Mouse (Mus musculus) embryonic facial prominence, embryonic 13.5 days (tissue): ENCODE measurements around the gene Hoxc9. TPM values are rescaled to one million over a fixed set of nuclear protein-coding genes. Genes with fewer than 3 reads are reported as not detected.
A peak's percentile ranks its signal among the peaks of the same experiment; 100 is the strongest.

Experiments
- ATAC-seq: fragments of 200-750 bp; cut with Nextera tagmentation; 2 replicates; pipeline ENCODE4 v1.8.0; 2017; ENCODE audit warnings: low read depth; ENCODE audit not compliant: insufficient number of reproducible peaks, insufficient read depth, low FRiP score, low TSS enrichment
- H3K27ac ChIP-seq: fragments of 300-500 bp; sonication (generic); 2 replicates; pipeline ENCODE4 v1.5.1; 2015; ENCODE audit warnings: moderate library complexity, mild to moderate bottlenecking, inconsistent platforms
- H3K27me3 ChIP-seq: fragments of 300-500 bp; sonication (generic); 2 replicates; pipeline ENCODE4 v1.6.1; 2015; ENCODE audit warnings: mild to moderate bottlenecking, inconsistent platforms
- H3K36me3 ChIP-seq: fragments of 300-500 bp; sonication (generic); 2 replicates; pipeline ENCODE4 v1.6.1; 2015; ENCODE audit warnings: mild to moderate bottlenecking, inconsistent platforms
- H3K4me1 ChIP-seq: fragments of 300-500 bp; sonication (generic); 2 replicates; pipeline ENCODE4 v1.6.1; 2015; ENCODE audit warnings: inconsistent platforms
- H3K4me2 ChIP-seq: fragments of 300-500 bp; sonication (generic); 2 replicates; pipeline ENCODE4 v1.6.1; 2015; ENCODE audit warnings: moderate library complexity, mild to moderate bottlenecking, inconsistent platforms
- H3K4me3 ChIP-seq: fragments of 300-500 bp; sonication (generic); 2 replicates; pipeline ENCODE4 v1.5.1; 2015; ENCODE audit warnings: mild to moderate bottlenecking, inconsistent platforms
- H3K9ac ChIP-seq: fragments of 300-500 bp; sonication (generic); 2 replicates; pipeline ENCODE4 v1.6.1; 2015; ENCODE audit warnings: mild to moderate bottlenecking, inconsistent platforms
- H3K9me3 ChIP-seq: fragments of 300-500 bp; sonication (generic); 2 replicates; pipeline ENCODE4 v1.6.1; 2016; ENCODE audit warnings: inconsistent platforms
- WGBS: fragments of 180-500 bp; shearing (Covaris S2); methylation state at CpG from one replicate; pipeline ENCODE4 v1.1.7; 2015; ENCODE audit warnings: mixed read lengths; 5-methylcytosine and 5-hydroxymethylcytosine counted together
- polyA plus RNA-seq: library from polyadenylated mRNA; unstranded; fragments of >200 nt; fragmentation: Nextera tagmentation; extraction: Ambion mirVana; gene quantifications from 2 replicates; pipeline ENCODE4 v1.2.1, GENCODE M21; 2015

Hoxc9 gene
- polyA plus RNA-seq, 1 experiment from 2014 or later = not detected

DNA sequence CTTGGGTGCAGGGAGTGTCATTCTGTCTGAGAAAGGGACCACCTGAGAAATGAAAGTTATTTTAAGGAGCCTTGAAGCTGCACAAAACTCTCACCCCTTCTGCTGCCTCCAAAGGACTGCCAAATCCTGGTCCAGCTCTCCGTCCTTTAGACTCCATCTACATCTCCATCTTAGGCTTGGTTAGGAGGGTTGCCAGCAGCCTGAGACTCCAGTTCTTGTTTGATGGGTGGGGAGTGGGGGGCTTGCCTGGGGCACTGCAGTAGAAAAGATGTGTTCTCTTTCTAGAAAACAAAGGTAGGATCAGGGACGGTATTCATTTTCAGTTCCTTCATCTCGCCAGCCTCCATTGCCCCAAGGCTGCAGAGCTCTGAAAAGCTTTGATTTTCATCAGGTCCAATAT lies 21.2 kb downstream of the Hoxc9 start:
- Histone ChIP-seq H3K4me1 (peaks cover 20% of the 10 kb centered on the region), H3K27ac (no peak overlapping the region), H3K9me3 (no peaks in the 10 kb centered on the region), H3K4me2 (no peak overlapping the region), H3K9ac (no peak overlapping the region), H3K27me3 (peaks cover 99% of the 10 kb centered on the region), H3K4me3 (no peak overlapping the region), H3K36me3 (no peaks in the 10 kb centered on the region)
- 3% methylated on average over 3 of the region's 3 CpGs for WGBS
- ATAC-seq = no peak

DNA sequence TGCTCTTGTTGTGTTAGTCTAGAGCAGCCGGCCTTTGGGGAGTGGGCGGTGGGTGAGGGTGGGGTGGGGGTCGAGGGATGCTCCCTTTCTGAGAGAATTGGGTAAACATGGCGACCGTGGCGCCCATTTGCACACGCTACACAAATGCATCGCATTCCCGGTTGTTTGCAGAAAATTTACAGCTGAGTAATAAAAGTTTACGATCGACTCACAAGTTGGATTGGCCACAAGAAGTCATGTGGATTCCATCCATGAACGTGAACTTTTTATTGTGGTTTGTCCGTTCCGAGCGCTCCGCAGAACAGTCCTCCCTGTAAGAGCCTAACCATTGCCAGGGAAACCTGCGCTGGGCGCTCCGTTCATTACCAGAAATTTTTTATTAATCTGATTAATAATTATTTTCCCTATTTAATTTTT lies 21.7 kb downstream of the Hoxc9 start, which contains the start of gene Hoxc6:
Hoxc6 (plus strand) TSS at position 319 of the 417 bp plus-strand sequence.
- no peaks in the 10 kb centered on the region for H3K36me3 ChIP-seq
- H3K4me3 ChIP-seq = peak within 1 kb of the TSS; percentile 46
- H3K27me3 ChIP-seq = peaks cover 99% of the 10 kb centered on the region
- 1% methylated on average over 19 of the region's 19 CpGs for WGBS
- H3K27ac ChIP-seq = no peak within 1 kb of the TSS
- H3K4me1 ChIP-seq = peaks cover 20% of the 10 kb centered on the region
- peak within 1 kb of the TSS; percentile 58; the same call in 1 of the 2 replicates for H3K9ac ChIP-seq
- no peaks in the 10 kb centered on the region for H3K9me3 ChIP-seq
- peak within 1 kb of the TSS; percentile 74 for H3K4me2 ChIP-seq
- ATAC-seq = no peak

DNA sequence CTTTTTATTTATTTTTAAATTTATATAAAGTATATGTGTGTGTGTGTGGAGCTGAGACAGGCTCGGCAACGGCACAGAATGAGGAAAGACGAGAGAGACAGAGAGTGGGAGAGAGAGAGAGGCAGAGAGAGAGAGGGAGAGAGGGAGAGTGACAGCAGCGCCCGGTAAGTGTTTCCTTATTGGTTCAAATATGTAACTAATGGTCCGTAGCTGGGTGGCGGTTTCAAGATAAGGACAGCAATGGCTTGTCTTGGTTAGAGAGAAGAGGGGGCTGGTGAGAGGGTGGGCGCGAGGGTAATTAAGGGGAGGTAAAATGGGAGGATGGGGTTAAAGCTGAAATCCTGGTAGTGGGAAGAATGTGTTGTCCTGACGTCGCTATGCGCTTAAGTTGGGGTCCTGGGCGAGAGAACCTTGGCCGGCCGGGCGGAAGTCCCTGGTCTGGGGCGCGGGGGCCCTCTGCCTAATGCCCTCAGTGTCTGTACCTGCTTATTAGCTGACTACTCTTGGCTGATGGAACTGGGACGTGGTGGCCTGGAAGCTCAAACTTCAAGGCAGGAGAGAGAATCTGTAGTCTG lies 22.5 kb downstream of the Hoxc9 start:
- no peak overlapping the region for H3K27ac ChIP-seq
- peaks cover 20% of the 10 kb centered on the region for H3K4me1 ChIP-seq

DNA sequence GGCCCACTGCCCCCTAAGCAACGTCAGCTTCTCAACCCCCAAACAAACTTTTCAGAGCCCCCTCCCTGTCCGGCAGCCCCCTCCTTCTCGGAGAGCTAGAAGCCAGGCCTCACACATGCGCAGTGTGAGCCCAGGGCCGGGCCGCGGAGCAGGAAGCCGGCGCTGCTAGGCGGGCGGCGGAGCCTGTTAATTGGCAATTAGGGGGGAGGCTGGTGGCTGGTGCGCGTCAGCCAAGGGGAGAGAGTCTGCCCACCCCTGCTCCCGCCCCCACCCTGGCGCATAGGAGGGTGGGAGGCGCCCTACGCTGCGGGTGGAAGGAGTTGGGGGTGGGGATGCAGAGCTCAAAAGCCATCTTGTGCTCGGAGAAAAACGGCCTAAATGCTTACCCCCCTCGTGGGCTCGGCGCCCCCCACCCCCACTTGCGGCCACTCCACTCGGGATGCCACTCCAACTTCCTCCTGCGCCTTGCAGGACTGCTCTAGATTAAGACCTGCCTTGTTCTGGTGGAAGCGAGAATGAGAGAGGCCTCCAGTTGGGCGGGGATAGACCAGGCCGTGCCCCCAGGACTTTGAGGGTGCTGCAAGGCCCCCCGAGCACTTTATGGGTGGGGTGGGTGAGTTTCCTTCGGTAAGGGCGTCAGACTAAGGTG lies 23.1 kb downstream of the Hoxc9 start:
- Histone ChIP-seq H3K9me3 (no peaks in the 10 kb centered on the region), H3K27ac (no peak overlapping the region), H3K4me1 (peaks cover 20% of the 10 kb centered on the region), H3K27me3 (peaks cover 100% of the 10 kb centered on the region), H3K36me3 (no peaks in the 10 kb centered on the region), H3K4me2 (peak overlapping the region; percentile 74), H3K4me3 (peak overlapping the region; percentile 46), H3K9ac (peak overlapping the region; percentile 58)
- WGBS = under 1% methylated on average over 33 of the region's 33 CpGs
- ATAC-seq = no peak

More for the DNA sequence above, 22.5 kb downstream of the Hoxc9 start:
- Histone ChIP-seq H3K9me3 (no peaks in the 10 kb centered on the region), H3K27me3 (peaks cover 100% of the 10 kb centered on the region), H3K9ac (no peak overlapping the region), H3K36me3 (no peaks in the 10 kb centered on the region), H3K4me3 (peak overlapping the region; percentile 46), H3K4me2 (peak overlapping the region; percentile 74)
- no peak for ATAC-seq
- under 1% methylated on average over 19 of the region's 19 CpGs for WGBS

GRCm38 (mm10) chr15:102999955-103000354 lies 23.7 kb downstream of the Hoxc9 start:
- H3K4me3 ChIP-seq = peak overlapping the region; percentile 46; the same call in 1 of the 2 replicates
- H3K9me3 ChIP-seq = no peaks in the 10 kb centered on the region
- H3K9ac ChIP-seq = no peak overlapping the region
- H3K27me3 ChIP-seq = peaks cover 100% of the 10 kb centered on the region
- no peak overlapping the region for H3K27ac ChIP-seq
- peaks cover 20% of the 10 kb centered on the region for H3K4me1 ChIP-seq
- H3K36me3 ChIP-seq = no peaks in the 10 kb centered on the region
- ATAC-seq = no peak
- H3K4me2 ChIP-seq = peak overlapping the region; percentile 74
- WGBS = under 1% methylated on average over 11 of the region's 11 CpGs

GRCm38 (mm10) chr15:103000501-103000901 lies 24.3 kb downstream of the Hoxc9 start:
- 2% methylated on average over 24 of the region's 24 CpGs for WGBS
- Histone ChIP-seq H3K4me1 (peaks cover 20% of the 10 kb centered on the region), H3K9ac (no peak overlapping the region), H3K27ac (no peak overlapping the region), H3K36me3 (no peaks in the 10 kb centered on the region), H3K27me3 (peaks cover 100% of the 10 kb centered on the region), H3K9me3 (no peaks in the 10 kb centered on the region), H3K4me2 (peak overlapping the region; percentile 16; the same call in 1 of the 2 replicates), H3K4me3 (no peak overlapping the region)
- ATAC-seq = no peak

GRCm38 (mm10) chr15:103001370-103001769 lies 25.1 kb downstream of the Hoxc9 start:
- H3K9ac ChIP-seq = no peak overlapping the region
- 15% methylated on average over 2 of the region's 2 CpGs for WGBS
- H3K4me3 ChIP-seq = no peak overlapping the region
- H3K36me3 ChIP-seq = no peaks in the 10 kb centered on the region
- peaks cover 100% of the 10 kb centered on the region for H3K27me3 ChIP-seq
- no peaks in the 10 kb centered on the region for H3K9me3 ChIP-seq
- peaks cover 20% of the 10 kb centered on the region for H3K4me1 ChIP-seq
- no peak overlapping the region for H3K27ac ChIP-seq
- ATAC-seq = no peak
- no peak overlapping the region for H3K4me2 ChIP-seq

GRCm38 (mm10) chr15:103002156-103002555 lies 25.9 kb downstream of the Hoxc9 start:
- H3K4me2 ChIP-seq = no peak overlapping the region
- H3K4me1 ChIP-seq = peaks cover 20% of the 10 kb centered on the region
- H3K36me3 ChIP-seq = no peaks in the 10 kb centered on the region
- 6% methylated on average over 4 of the region's 4 CpGs for WGBS
- H3K27me3 ChIP-seq = peaks cover 100% of the 10 kb centered on the region
- no peak overlapping the region for H3K4me3 ChIP-seq
- H3K9me3 ChIP-seq = no peaks in the 10 kb centered on the region
- H3K9ac ChIP-seq = no peak overlapping the region
- H3K27ac ChIP-seq = no peak overlapping the region
- no peak for ATAC-seq

DNA sequence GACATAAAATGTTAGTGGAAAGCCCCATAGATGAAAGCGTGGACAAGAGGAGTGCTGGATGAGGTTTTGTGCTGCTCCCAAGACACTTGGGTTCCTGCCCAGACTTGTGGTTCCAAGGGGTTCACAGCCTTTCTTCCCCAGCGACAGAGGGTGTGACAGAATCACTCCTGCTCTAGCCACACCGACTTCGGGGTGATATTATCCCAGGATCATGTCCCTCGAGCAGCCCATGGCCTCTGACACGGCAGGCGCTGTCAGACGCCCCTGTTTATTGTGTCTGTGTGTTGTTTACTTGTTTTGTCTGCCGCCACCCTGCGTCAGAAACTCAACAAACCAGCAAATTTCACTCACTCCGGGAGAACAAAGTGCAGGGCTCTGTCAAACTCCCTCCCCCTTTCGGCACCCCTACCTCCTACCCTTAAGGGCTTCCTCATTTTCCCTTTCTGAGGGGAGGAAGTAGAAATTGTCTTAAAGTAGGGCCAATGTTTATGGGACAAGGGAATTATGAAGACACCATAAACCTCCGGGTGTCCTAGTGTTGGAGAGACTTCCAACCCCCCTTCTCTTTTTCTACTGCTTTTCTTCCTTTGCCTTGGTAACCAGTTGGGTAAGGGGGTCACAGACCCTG lies 26.7 kb downstream of the Hoxc9 start:
- no peak for ATAC-seq
- Histone ChIP-seq H3K4me3 (no peak overlapping the region), H3K36me3 (no peaks in the 10 kb centered on the region), H3K27ac (no peak overlapping the region), H3K4me2 (no peak overlapping the region), H3K27me3 (peaks cover 100% of the 10 kb centered on the region), H3K9me3 (no peaks in the 10 kb centered on the region), H3K9ac (no peak overlapping the region), H3K4me1 (peaks cover 20% of the 10 kb centered on the region)
- WGBS = 2% methylated on average over 13 of the region's 13 CpGs

GRCm38 (mm10) chr15:103005308-103005707 lies 29.1 kb downstream of the Hoxc9 start:
- Histone ChIP-seq H3K27me3 (peaks cover 100% of the 10 kb centered on the region), H3K36me3 (no peaks in the 10 kb centered on the region), H3K4me1 (0 out of 2 replicates have a peak, but pooled peaks cover 3% of the 10 kb centered on the region), H3K4me3 (no peak overlapping the region), H3K9ac (no peak overlapping the region), H3K4me2 (no peak overlapping the region), H3K27ac (no peak overlapping the region), H3K9me3 (no peaks in the 10 kb centered on the region)
- no peak for ATAC-seq
- WGBS = 1% methylated on average over 17 of the region's 17 CpGs

DNA sequence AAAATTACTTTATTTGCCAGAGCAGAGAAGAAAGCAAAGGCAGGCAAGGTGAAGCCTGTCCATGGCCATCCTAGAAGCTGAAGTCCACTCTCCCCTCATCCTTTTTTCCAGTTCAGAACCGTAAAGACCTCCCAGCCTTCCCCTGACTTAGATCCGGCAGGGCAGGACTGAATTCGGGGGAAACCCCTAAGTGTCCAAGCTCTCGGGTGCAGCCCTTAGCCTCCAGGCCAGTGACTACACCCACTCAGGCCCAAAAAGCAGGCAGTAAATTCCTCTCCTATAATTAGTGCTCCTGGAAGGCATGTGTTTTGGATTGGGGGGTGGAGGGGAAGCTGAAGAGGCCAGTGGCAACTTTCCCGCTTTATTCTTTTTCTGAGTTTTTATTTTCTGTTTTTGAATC lies 29.6 kb downstream of the Hoxc9 start:
- Histone ChIP-seq H3K4me2 (no peak overlapping the region), H3K9me3 (no peaks in the 10 kb centered on the region), H3K27ac (no peak overlapping the region), H3K4me3 (no peak overlapping the region), H3K36me3 (no peaks in the 10 kb centered on the region), H3K27me3 (peaks cover 100% of the 10 kb centered on the region), H3K4me1 (no peaks in the 10 kb centered on the region), H3K9ac (no peak overlapping the region)
- 4% methylated on average over 5 of the region's 5 CpGs for WGBS
- no peak for ATAC-seq

GRCm38 (mm10) chr15:103006326-103006725 lies 30.1 kb downstream of the Hoxc9 start:
- Histone ChIP-seq H3K27ac (no peak overlapping the region), H3K4me3 (no peak overlapping the region), H3K9ac (no peak overlapping the region), H3K9me3 (no peaks in the 10 kb centered on the region), H3K4me1 (no peaks in the 10 kb centered on the region), H3K36me3 (no peaks in the 10 kb centered on the region), H3K4me2 (no peak overlapping the region), H3K27me3 (peaks cover 100% of the 10 kb centered on the region)
- no peak for ATAC-seq
- WGBS = 4% methylated on average over 1 of the region's 1 CpGs
